Mouse (Mus musculus) intestine, postnatal 0 days (tissue): ENCODE measurements around the gene Recql5. TPM values are rescaled to one million over a fixed set of nuclear protein-coding genes. Genes with fewer than 3 reads are reported as not detected.

Experiments used
- ATAC-seq: fragments of 200-750 bp; cut with Nextera tagmentation; 2 replicates; pipeline ENCODE4 v1.8.0; 2017; ENCODE audit warnings: mild to moderate bottlenecking, moderate TSS enrichment, moderate library complexity
- H3K27ac ChIP-seq: fragments of 300-500 bp; sonication (generic); 2 replicates; pipeline ENCODE4 v1.5.1; 2014; ENCODE audit warnings: mild to moderate bottlenecking, low read depth, low read length, moderate library complexity
- H3K27me3 ChIP-seq: fragments of 300-500 bp; sonication (generic); replicated peaks from 2 replicates; pipeline ENCODE4 v1.6.1; 2014; ENCODE audit warnings: low read length, mixed read lengths; ENCODE audit not compliant: control insufficient read depth, insufficient read depth
- H3K36me3 ChIP-seq: fragments of 300-500 bp; sonication (generic); 2 replicates; pipeline ENCODE4 v1.6.1; 2014; ENCODE audit warnings: mild to moderate bottlenecking, moderate library complexity; ENCODE audit not compliant: control insufficient read depth, insufficient read depth
- H3K4me1 ChIP-seq: fragments of 300-500 bp; sonication (generic); replicated peaks from 2 replicates; pipeline ENCODE4 v1.6.1; 2014; ENCODE audit warnings: antibody characterized with exemption, low read length, mixed read lengths; ENCODE audit not compliant: control insufficient read depth, insufficient read depth
- H3K4me2 ChIP-seq: fragments of 300-500 bp; sonication (generic); replicated peaks from 2 replicates; pipeline ENCODE4 v1.6.1; 2014; ENCODE audit warnings: low read depth, mild to moderate bottlenecking, moderate library complexity
- H3K4me3 ChIP-seq: fragments of 300-500 bp; sonication (generic); 2 replicates; pipeline ENCODE4 v1.5.1; 2014; ENCODE audit warnings: low read depth, low read length
- H3K9ac ChIP-seq: fragments of 300-500 bp; sonication (generic); 2 replicates; pipeline ENCODE4 v1.6.1; 2014; ENCODE audit warnings: mild to moderate bottlenecking, low read depth, low read length
- H3K9me3 ChIP-seq: fragments of 300-500 bp; sonication (generic); 2 replicates; pipeline ENCODE4 v1.6.1; 2016; ENCODE audit warnings: mixed run types; ENCODE audit not compliant: control insufficient read depth
- CTCF ChIP-seq: sonication (generic); IDR thresholded peaks from 2 replicates; pipeline ENCODE4 v1.5.1; 2016; ENCODE audit warnings: low read depth, mild to moderate bottlenecking, control low read depth, antibody characterized with exemption, moderate library complexity
- WGBS: fragments of 180-500 bp; shearing (Covaris S2); extraction: QIAGEN DNeasy Blood & Tissue Kit; methylation state at CpG from one replicate; pipeline ENCODE4 v1.1.7; 2014; 5-methylcytosine and 5-hydroxymethylcytosine counted together
- polyA plus RNA-seq: library from polyadenylated mRNA; unstranded; fragments of >200 nt; fragmentation: Nextera tagmentation; extraction: Ambion mirVana; gene quantifications from 2 replicates; pipeline ENCODE4 v1.2.1, GENCODE M21; 2015

Recql5 gene
- polyA plus RNA-seq, 1 experiment from 2014 or later, result 6.8 TPM

GRCm38 (mm10) chr11:115916579-115916978 lies 16.7 kb downstream of the Recql5 start:
- no peak for ATAC-seq
- Histone ChIP-seq H3K9ac (no peak overlapping the region), H3K9me3 (no peaks in the 10 kb centered on the region), H3K4me1 (no peaks in the 10 kb centered on the region), H3K4me3 (no peak overlapping the region), H3K27me3 (no peaks in the 10 kb centered on the region), H3K4me2 (no peak overlapping the region), H3K36me3 (peaks cover 33% of the 10 kb centered on the region), H3K27ac (no peak overlapping the region; the same call in 1 of the 2 replicates)
- TF ChIP-seq CTCF, result no peak
- 88% methylated on average over 4 of the region's 4 CpGs for WGBS

GRCm38 (mm10) chr11:115911632-115912376 lies 21.5 kb downstream of the Recql5 start, which contains the start of gene Smim6:
Gene Smim6, plus strand, starts transcription at chr11:115912017.
- H3K4me2 ChIP-seq, result peak within 1 kb of the TSS; percentile 51
- peak within 1 kb of the TSS; percentile 97 for H3K27ac ChIP-seq
- no peaks in the 10 kb centered on the region for H3K27me3 ChIP-seq
- no peaks in the 10 kb centered on the region for H3K4me1 ChIP-seq
- peak within 1 kb of the TSS; percentile 26; the same call in 1 of the 2 replicates for H3K9ac ChIP-seq
- H3K4me3 ChIP-seq, result peak within 1 kb of the TSS; percentile 9; the same call in 1 of the 2 replicates
- ATAC-seq, result peak; percentile 90
- H3K9me3 ChIP-seq, result no peaks in the 10 kb centered on the region
- H3K36me3 ChIP-seq, result peaks cover 38% of the 10 kb centered on the region
- WGBS, result 37% methylated on average over 11 of the region's 11 CpGs
- no peak for TF ChIP-seq CTCF

GRCm38 (mm10) chr11:115911134-115911561 lies 22.1 kb downstream of the Recql5 start:
- ATAC-seq, result peak; percentile 92
- H3K4me2 ChIP-seq, result peak overlapping the region; percentile 51

GRCm38 (mm10) chr11:115906521-115906920 lies 26.8 kb downstream of the Recql5 start:
- no peak overlapping the region for H3K4me3 ChIP-seq
- no peak overlapping the region for H3K4me2 ChIP-seq
- peaks cover 6% of the 10 kb centered on the region; the same call in 1 of the 2 replicates for H3K36me3 ChIP-seq
- 88% methylated on average over 5 of the region's 5 CpGs for WGBS
- no peaks in the 10 kb centered on the region for H3K9me3 ChIP-seq
- H3K27me3 ChIP-seq, result no peaks in the 10 kb centered on the region
- peaks cover 11% of the 10 kb centered on the region for H3K4me1 ChIP-seq
- TF ChIP-seq CTCF, result no peak
- ATAC-seq, result no peak
- no peak overlapping the region for H3K9ac ChIP-seq
- H3K27ac ChIP-seq, result no peak overlapping the region

More at GRCm38 (mm10) chr11:115911134-115911561, 22.1 kb downstream of the Recql5 start:
- Histone ChIP-seq H3K9me3 (no peaks in the 10 kb centered on the region), H3K36me3 (peaks cover 32% of the 10 kb centered on the region), H3K9ac (0 out of 2 replicates have a peak overlapping the region, but pooled peaks have one; percentile 23), H3K27me3 (no peaks in the 10 kb centered on the region), H3K27ac (peak overlapping the region; percentile 97), H3K4me1 (no peaks in the 10 kb centered on the region), H3K4me3 (no peak overlapping the region)
- WGBS, result 35% methylated on average over 5 of the region's 5 CpGs
- peak; percentile 26; the same call in 1 of the 2 replicates for TF ChIP-seq CTCF

- Histone ChIP-seq H3K4me1 (peaks cover 11% of the 10 kb centered on the region), H3K27me3 (no peaks in the 10 kb centered on the region), H3K9me3 (no peaks in the 10 kb centered on the region), H3K4me3 (no peak overlapping the region), H3K36me3 (peaks cover 6% of the 10 kb centered on the region; the same call in 1 of the 2 replicates), H3K4me2 (no peak overlapping the region), H3K9ac (no peak overlapping the region), H3K27ac (no peak overlapping the region)
- TF ChIP-seq CTCF, result no peak
- ATAC-seq, result no peak
- WGBS, result 83% methylated on average over 3 of the region's 3 CpGs
Observed at GRCm38 (mm10) chr11:115906116-115906515, 27.2 kb downstream of the Recql5 start.

- no peak overlapping the region for H3K27ac ChIP-seq
- peaks cover 5% of the 10 kb centered on the region; the same call in 1 of the 2 replicates for H3K36me3 ChIP-seq
- no peaks in the 10 kb centered on the region for H3K27me3 ChIP-seq
- H3K9ac ChIP-seq, result peak overlapping the region; percentile 22; the same call in 1 of the 2 replicates
- peaks cover 15% of the 10 kb centered on the region for H3K4me1 ChIP-seq
- no peak overlapping the region for H3K4me2 ChIP-seq
- 49% methylated on average over 16 of the region's 16 CpGs for WGBS
- H3K4me3 ChIP-seq, result no peak overlapping the region
- peak; percentile 46 for TF ChIP-seq CTCF
- no peaks in the 10 kb centered on the region for H3K9me3 ChIP-seq
- ATAC-seq, result peak; percentile 11; the same call in 1 of the 2 replicates
Observed at GRCm38 (mm10) chr11:115904956-115905790, 28.1 kb downstream of the Recql5 start.
